Mouse (Mus musculus) effector memory CD4-positive, alpha-beta T cell, adult 7 months (primary cell): Measurements from ENCODE around the gene Inpp5f. TPM values are rescaled to one million over a fixed set of nuclear protein-coding genes. Genes with fewer than 3 reads are reported as not detected.

Experiments
- polyA plus RNA-seq: library from polyadenylated mRNA; unstranded; fragments of 100-300 nt; shearing (Covaris generic); gene quantifications from one replicate; pipeline ENCODE4 v1.2.1, GENCODE M21; 2017

The Inpp5f gene
- polyA plus RNA-seq, result 12.2 TPM

DNA sequence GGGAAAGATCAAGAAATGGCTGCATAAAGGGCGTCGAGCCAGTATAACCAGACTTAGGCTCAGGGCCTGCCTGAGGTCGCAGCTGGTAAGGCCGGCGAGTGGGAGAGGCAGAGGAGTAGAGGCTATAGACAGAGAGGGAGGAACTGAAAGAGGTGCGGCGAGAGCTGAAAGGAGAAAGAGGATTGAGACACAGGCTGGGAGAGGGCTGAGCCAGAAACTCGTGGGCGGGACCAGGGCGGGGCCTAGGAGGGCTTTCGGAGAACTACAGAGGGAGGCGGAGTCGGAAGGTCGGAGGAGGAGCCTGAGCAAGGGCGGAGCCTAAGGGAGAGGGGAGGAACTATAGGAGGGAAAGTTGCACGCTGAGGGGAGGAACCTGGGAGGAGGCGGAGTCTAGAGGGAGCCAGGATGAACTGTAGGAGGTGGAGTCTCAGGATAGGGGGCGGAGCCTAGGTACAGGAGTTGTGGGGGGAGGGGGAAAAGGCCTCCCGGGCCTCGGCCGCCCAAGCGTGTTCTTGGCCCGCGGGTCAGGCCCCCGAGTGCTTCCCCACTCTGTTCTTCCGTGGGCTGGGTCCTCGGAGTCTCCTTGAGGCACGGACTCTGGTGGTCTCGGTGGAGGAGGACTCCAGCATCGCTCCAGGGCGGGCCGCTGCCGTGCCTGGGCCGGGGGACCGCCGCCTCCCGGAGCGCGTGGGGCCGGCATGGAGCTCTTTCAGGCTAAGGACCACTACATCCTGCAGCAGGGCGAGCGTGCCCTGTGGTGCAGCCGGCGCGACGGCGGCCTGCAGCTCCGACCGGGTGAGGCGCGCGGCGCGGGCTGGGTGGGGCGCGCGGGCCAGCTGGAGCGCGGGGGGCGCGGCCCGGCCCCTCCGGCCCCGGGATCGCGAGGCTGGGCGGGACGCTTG lies at the start of gene Inpp5f:
TSS of gene Inpp5f (plus strand) at position 432 of the 902 bp plus-strand sequence.

GRCm38 (mm10) chr7:128740334-128740733 lies 129.2 kb downstream of the Inpp5f start, which contains the start of gene Mcmbp:
Gene Mcmbp (minus strand): TSS chr7:128740495.

GRCm38 (mm10) chr7:128744684-128745485 lies 133.8 kb downstream of the Inpp5f start, which contains the start of gene Sec23ip:
Gene Sec23ip (plus strand): TSS chr7:128744943.

Other genes with a start within 250 kb of the Inpp5f start
- 71.1 TPM for gene Rgs10, start 192.6 kb upstream of the Inpp5f start, polyA plus RNA-seq
- 32.4 TPM for gene Tial1, start 149.6 kb upstream of the Inpp5f start, polyA plus RNA-seq
- gene Bag3, start 87.7 kb upstream of the Inpp5f start, polyA plus RNA-seq, result 28.4 TPM
- 120 TPM for gene Mcmbp, start 129.2 kb downstream of the Inpp5f start, polyA plus RNA-seq
- 27.9 TPM for gene Sec23ip, start 133.6 kb downstream of the Inpp5f start, polyA plus RNA-seq